Mouse (Mus musculus): ENCODE results near the gene Sco1.

GRCm38 (mm10) chr11:67051676-67052320, 672 bp upstream of the Sco1 start:
- TF ChIP-seq CTCF (conservative IDR thresholded peaks at IDR 0.05; ENCODE audit: insufficient read depth, insufficient read length, low read depth, low read length) (no peak), POLR2A (IDR thresholded peaks at IDR 0.05; ENCODE audit: low read depth, low read length) (no peak)
